Mouse (Mus musculus) induced T-regulatory cell, adult 2 months (primary cell): Measurements from ENCODE around the gene Nod2.

Experiments used
- DNase-seq: peaks from one replicate; pipeline ENCODE4 v3.0.0-alpha.2; 2012; ENCODE audit warnings: low read depth

Gene Nod2

GRCm38 (mm10) chr8:88680566-88680965 is 33.5 kb downstream of the Nod2 start:
- DNase-seq: no peak

- no peak for DNase-seq
Measured at GRCm38 (mm10) chr8:88681046-88681445, 33.9 kb downstream of the Nod2 start.

GRCm38 (mm10) chr8:88683656-88684289 is 36.7 kb downstream of the Nod2 start:
- DNase-seq: no peak

GRCm38 (mm10) chr8:88686226-88686905 is 39.3 kb downstream of the Nod2 start:
- DNase-seq: no peak

- DNase-seq: no peak
Measured at GRCm38 (mm10) chr8:88686906-88687235, 39.8 kb downstream of the Nod2 start.

GRCm38 (mm10) chr8:88689151-88689550 is 42.0 kb downstream of the Nod2 start:
- no peak for DNase-seq

GRCm38 (mm10) chr8:88689891-88690290 is 42.8 kb downstream of the Nod2 start:
- no peak for DNase-seq

GRCm38 (mm10) chr8:88691342-88691948 is 44.3 kb downstream of the Nod2 start:
- DNase-seq: peak; percentile 85

- peak; percentile 86 for DNase-seq
Measured at GRCm38 (mm10) chr8:88691961-88692360, 44.8 kb downstream of the Nod2 start.

GRCm38 (mm10) chr8:88692866-88693265 is 45.8 kb downstream of the Nod2 start:
- peak; percentile 50 for DNase-seq

- no peak for DNase-seq
Measured at GRCm38 (mm10) chr8:88693376-88693775, 46.3 kb downstream of the Nod2 start.

GRCm38 (mm10) chr8:88694291-88694690 is 47.2 kb downstream of the Nod2 start:
- peak; percentile 75 for DNase-seq

GRCm38 (mm10) chr8:88696228-88696627 is 49.1 kb downstream of the Nod2 start:
- no peak for DNase-seq

- DNase-seq: peak; percentile 99
Measured at GRCm38 (mm10) chr8:88696721-88697641, 49.9 kb downstream of the Nod2 start, which contains the start of gene Cyld. TSS of gene Cyld (plus strand) at chr8:88697028.

GRCm38 (mm10) chr8:88697642-88698031 is 50.5 kb downstream of the Nod2 start:
- DNase-seq: no peak

- DNase-seq: peak; percentile 62
Measured at GRCm38 (mm10) chr8:88698048-88698447, 50.9 kb downstream of the Nod2 start.

- DNase-seq: peak; percentile 82
Measured at GRCm38 (mm10) chr8:88701611-88702010, 54.5 kb downstream of the Nod2 start.

GRCm38 (mm10) chr8:88702816-88703215 is 55.7 kb downstream of the Nod2 start:
- no peak for DNase-seq

- DNase-seq: no peak
Measured at GRCm38 (mm10) chr8:88723256-88723963, 76.3 kb downstream of the Nod2 start.
